In the genomic region with DNA sequence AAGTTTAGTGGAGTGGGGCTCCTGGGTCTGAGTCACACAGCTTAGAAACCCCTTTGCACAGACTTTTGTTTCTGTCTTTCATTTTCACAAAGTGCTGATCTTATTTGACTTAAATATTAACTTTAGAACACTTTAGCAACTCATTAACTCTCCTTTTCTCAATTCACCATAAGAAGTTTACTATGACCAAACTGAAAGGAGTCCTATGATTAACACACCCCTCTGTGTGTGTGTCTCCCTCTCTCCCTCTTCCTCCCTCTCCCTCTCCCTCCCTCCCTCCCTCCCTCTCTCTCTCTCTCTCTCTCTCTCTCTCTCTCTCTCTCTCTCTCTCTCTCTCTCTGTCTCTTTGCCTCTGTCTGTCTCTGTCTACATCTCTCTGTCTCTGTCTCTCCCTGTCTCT, we compare ENCODE assay signal across 13 mouse cellular contexts.
"Had no signal": no experiment of that assay in that cellular context is flagged by ENCODE, and none has a peak within 500 bp of the region (broad histone marks: within the 10 kb centered on the region; RNA-seq: fewer than 3 reads in every experiment).

No protein-coding gene starts in this region.

- H3K4me2 ChIP-seq: hindbrain, embryonic 15.5 days; limb, embryonic 13.5 days; neural tube, embryonic 15.5 days had no signal

- H3K9ac ChIP-seq: hindbrain, embryonic 15.5 days; limb, embryonic 13.5 days; liver, embryonic 14.5 days; neural tube, embryonic 15.5 days had no signal

- H3K4me3 ChIP-seq: hindbrain, embryonic 15.5 days; limb, embryonic 13.5 days; midbrain, embryonic 10.5 days; myocyte; neural tube, embryonic 15.5 days had no signal

- H3K9me3 ChIP-seq: hindbrain, embryonic 15.5 days; limb, embryonic 13.5 days; midbrain, embryonic 10.5 days; neural tube, embryonic 15.5 days had no signal

- H3K36me3 ChIP-seq: hindbrain, embryonic 15.5 days; limb, embryonic 13.5 days; midbrain, embryonic 10.5 days; neural tube, embryonic 15.5 days had no signal

- DNase-seq: kidney, adult 8-10 months; kidney, postnatal 25 days; left cerebral cortex, postnatal 4 days; lung, adult 18-20 months; lung, postnatal 4 days; midbrain, embryonic 14.5 days; thymus, postnatal 4 days had no signal

- H3K27ac ChIP-seq: hindbrain, embryonic 15.5 days; limb, embryonic 13.5 days; liver, embryonic 14.5 days; midbrain, embryonic 10.5 days; neural tube, embryonic 15.5 days had no signal

- H3K4me1 ChIP-seq: hindbrain, embryonic 15.5 days; limb, embryonic 13.5 days; midbrain, embryonic 10.5 days; neural tube, embryonic 15.5 days had no signal

- H3K27me3 ChIP-seq: hindbrain, embryonic 15.5 days; limb, embryonic 13.5 days; neural tube, embryonic 15.5 days had no signal
